Mouse (Mus musculus) spleen, postnatal 10 days (tissue): ENCODE measurements around the gene Otud5.
A peak's percentile ranks its signal among the peaks of the same experiment; 100 is the strongest.
"Not testable (repeated sequence)": the region's sequence is repeated elsewhere in the genome, so short reads cannot be mapped to it uniquely, and the experiment has no call there.

Experiments used
- DNase-seq, 2 experiments: peaks; one replicate each; pipeline ENCODE4 v3.0.0; 2021 to 2022; ENCODE audit warnings: low spot score in 2 of 2

Otud5 gene

GRCm38 (mm10) chrX:7879819-7880218, 38.7 kb downstream of the Otud5 start:
- DNase-seq = peak; percentile 22 to 69

- DNase-seq = peak; percentile 53 to 77
Measured at GRCm38 (mm10) chrX:7883841-7884567, 42.8 kb downstream of the Otud5 start, which contains the start of gene Slc35a2. Gene Slc35a2, plus strand, starts transcription at chrX:7884028.

GRCm38 (mm10) chrX:7898211-7898610, 57.0 kb downstream of the Otud5 start:
- DNase-seq = peak in 1 of 2 experiments; percentile 51

- DNase-seq = peak; percentile 72 to 92
Measured at GRCm38 (mm10) chrX:7898880-7899874, 58.0 kb downstream of the Otud5 start, which contains the start of the genes Pqbp1 and Timm17b. Gene Pqbp1, minus strand, starts transcription at chrX:7899269. Gene Timm17b, plus strand, starts transcription at chrX:7899357.

GRCm38 (mm10) chrX:7904441-7904840, 63.3 kb downstream of the Otud5 start:
- no peak for DNase-seq

GRCm38 (mm10) chrX:7907735-7908134, 66.6 kb downstream of the Otud5 start, which contains the start of gene Gm10491:
Gene Gm10491, minus strand, starts transcription at chrX:7907835.
- no peak for DNase-seq

- DNase-seq = not testable (repeated sequence)
Measured at GRCm38 (mm10) chrX:7909242-7909641, 68.1 kb downstream of the Otud5 start, which contains the start of gene Gm10490. Gene Gm10490, plus strand, starts transcription at chrX:7909542.

GRCm38 (mm10) chrX:7910473-7910872, 69.3 kb downstream of the Otud5 start:
- DNase-seq = no peak

- DNase-seq = peak in 1 of 2 experiments; percentile 37
Measured at GRCm38 (mm10) chrX:7915669-7916068, 74.5 kb downstream of the Otud5 start.

GRCm38 (mm10) chrX:7917960-7918359, 76.8 kb downstream of the Otud5 start:
- DNase-seq = not testable (repeated sequence)

GRCm38 (mm10) chrX:7919601-7920383, 78.6 kb downstream of the Otud5 start, which contains the start of gene Pcsk1n:
Gene Pcsk1n, plus strand, starts transcription at chrX:7919822.
- DNase-seq = no peak

GRCm38 (mm10) chrX:7922032-7922431, 80.9 kb downstream of the Otud5 start:
- no peak for DNase-seq
